Mouse (Mus musculus) liver, adult 2 months (tissue): Measurements from ENCODE around the gene Plek.

Experiments
- CTCF ChIP-seq: fragments of 200-500 bp; IDR thresholded peaks from 2 replicates; pipeline ENCODE4 v1.5.1; 2011; ENCODE audit warnings: low read depth, low read length, control low read depth
- POLR2A ChIP-seq: fragments of 200-500 bp; IDR thresholded peaks from 2 replicates; pipeline ENCODE4 v1.6.1; 2011; ENCODE audit warnings: low read length, control low read depth; ENCODE audit not compliant: insufficient read depth; ENCODE audit errors: extremely low read depth

DNA sequence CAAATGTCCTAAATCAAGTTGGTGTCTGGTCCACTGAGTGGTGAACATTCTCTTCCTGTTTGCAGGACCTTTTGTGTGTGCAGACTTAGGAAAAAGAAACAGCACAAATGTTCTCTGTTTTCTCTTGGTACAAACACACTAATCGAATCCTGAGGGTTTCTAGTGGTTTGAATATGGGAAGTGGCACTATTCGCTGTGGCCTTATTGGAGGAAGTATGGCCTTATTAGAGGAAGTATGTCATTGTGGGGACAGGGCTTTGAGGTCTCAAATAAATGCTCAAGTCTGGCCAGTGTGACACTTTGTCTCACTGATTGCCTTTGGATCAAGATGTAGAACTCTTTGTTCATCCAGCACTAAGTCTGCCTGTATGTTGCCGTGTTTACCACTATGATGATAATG, 120.0 kb downstream of the Plek start:
- TF ChIP-seq CTCF (no peak), POLR2A (no peak)
